Mouse (Mus musculus) thymus, adult 2 months (tissue): ENCODE results near the gene Dpp6. TPM values are rescaled to one million over a fixed set of nuclear protein-coding genes. Genes with fewer than 3 reads are reported as not detected.

Experiments
- DNase-seq: peaks from one replicate; pipeline ENCODE4 v3.0.0; 2021
- H3K27ac ChIP-seq: fragments of 200-500 bp; 2 replicates; pipeline ENCODE4 v1.5.1; 2012; ENCODE audit warnings: low read length, control low read depth; ENCODE audit not compliant: control insufficient read depth, insufficient read depth
- H3K27me3 ChIP-seq: fragments of 200-500 bp; 2 replicates; pipeline ENCODE4 v1.6.1; 2012; ENCODE audit warnings: mild to moderate bottlenecking, low read length, moderate library complexity, mixed read lengths; ENCODE audit not compliant: control insufficient read depth, insufficient read depth
- H3K36me3 ChIP-seq: fragments of 200-500 bp; 2 replicates; pipeline ENCODE4 v1.6.1; 2012; ENCODE audit warnings: mild to moderate bottlenecking, low read length, moderate library complexity; ENCODE audit not compliant: control insufficient read depth, insufficient read depth
- H3K4me1 ChIP-seq: fragments of 200-500 bp; replicated peaks from 2 replicates; pipeline ENCODE4 v1.6.1; 2012; ENCODE audit warnings: low read length; ENCODE audit not compliant: control insufficient read depth, insufficient read depth
- H3K4me3 ChIP-seq: fragments of 200-500 bp; 2 replicates; pipeline ENCODE4 v1.5.1; 2012; ENCODE audit warnings: mild to moderate bottlenecking, low read length, control low read depth, moderate library complexity; ENCODE audit not compliant: control insufficient read depth, insufficient read depth
- CTCF ChIP-seq: fragments of 200-500 bp; IDR thresholded peaks from 2 replicates; pipeline ENCODE4 v1.5.1; 2012; ENCODE audit warnings: mild to moderate bottlenecking, control low read depth, low read length, moderate library complexity, borderline replicate concordance; ENCODE audit not compliant: control insufficient read depth, poor library complexity, insufficient read depth; ENCODE audit errors: extremely low read depth
- POLR2A ChIP-seq: fragments of 200-500 bp; IDR thresholded peaks from 2 replicates; pipeline ENCODE4 v1.6.1; 2012; ENCODE audit warnings: mild to moderate bottlenecking, low read length, control low read depth, moderate library complexity; ENCODE audit not compliant: control insufficient read depth, poor library complexity, insufficient read depth; ENCODE audit errors: extremely low read depth
- WGBS: fragments of 180-500 bp; shearing (Covaris S2); methylation state at CpG from one replicate; pipeline ENCODE4 v1.1.7; 2018; 5-methylcytosine and 5-hydroxymethylcytosine counted together
- polyA plus RNA-seq: library from polyadenylated mRNA; depleted of rRNA; stranded (reverse); fragments of >200 nt; gene quantifications from 2 replicates; pipeline ENCODE4 v1.2.3, GENCODE M21; 2012

Dpp6 gene
- polyA plus RNA-seq, 1 experiment = 4.8 TPM

GRCm38 (mm10) chr5:27029784-27030183, 212.8 kb downstream of the Dpp6 start:
- TF ChIP-seq POLR2A = no peak
- no peak for TF ChIP-seq CTCF
- H3K27me3 ChIP-seq = no peaks in the 10 kb centered on the region
- no peak overlapping the region for H3K4me3 ChIP-seq
- H3K4me1 ChIP-seq = no peaks in the 10 kb centered on the region
- WGBS = 19% methylated on average over 5 of the region's 5 CpGs
- no peak overlapping the region for H3K27ac ChIP-seq
- no peaks in the 10 kb centered on the region for H3K36me3 ChIP-seq
- no peak for DNase-seq

GRCm38 (mm10) chr5:27034858-27035257, 217.9 kb downstream of the Dpp6 start:
- Histone ChIP-seq H3K4me1 (no peaks in the 10 kb centered on the region), H3K4me3 (no peak overlapping the region), H3K27me3 (no peaks in the 10 kb centered on the region), H3K27ac (no peak overlapping the region), H3K36me3 (no peaks in the 10 kb centered on the region)
- DNase-seq = no peak
- no peak for TF ChIP-seq CTCF
- no peak for TF ChIP-seq POLR2A
- 75% methylated on average over 4 of the region's 4 CpGs for WGBS

- H3K4me1 ChIP-seq = no peaks in the 10 kb centered on the region
- no peak overlapping the region for H3K4me3 ChIP-seq
- no peak for DNase-seq
- TF ChIP-seq CTCF (no peak), POLR2A (no peak)
- 51% methylated on average over 1 of the region's 1 CpGs for WGBS
- no peaks in the 10 kb centered on the region for H3K36me3 ChIP-seq
- H3K27ac ChIP-seq = no peak overlapping the region
- H3K27me3 ChIP-seq = no peaks in the 10 kb centered on the region
These were observed 218.3 kb downstream of the Dpp6 start for GRCm38 (mm10) chr5:27035291-27035690.

GRCm38 (mm10) chr5:27035891-27036290, 218.9 kb downstream of the Dpp6 start:
- DNase-seq = no peak
- Histone ChIP-seq H3K4me1 (no peaks in the 10 kb centered on the region), H3K27me3 (no peaks in the 10 kb centered on the region), H3K27ac (no peak overlapping the region), H3K36me3 (no peaks in the 10 kb centered on the region), H3K4me3 (no peak overlapping the region)
- TF ChIP-seq CTCF = no peak
- no peak for TF ChIP-seq POLR2A
- WGBS = 29% methylated on average over 2 of the region's 2 CpGs

- Histone ChIP-seq H3K4me3 (no peak overlapping the region), H3K4me1 (no peaks in the 10 kb centered on the region), H3K27me3 (no peaks in the 10 kb centered on the region), H3K27ac (no peak overlapping the region), H3K36me3 (no peaks in the 10 kb centered on the region)
- whole genome bisulfite sequencing = 61% methylated on average over 5 of the region's 5 CpGs
- DNase-seq = no peak
- TF ChIP-seq CTCF (no peak), POLR2A (no peak)
These were observed 220.8 kb downstream of the Dpp6 start for GRCm38 (mm10) chr5:27037796-27038195.

- no peak for DNase-seq
- no peak overlapping the region for H3K27ac ChIP-seq
- TF ChIP-seq POLR2A (no peak), CTCF (no peak)
- H3K4me1 ChIP-seq = no peaks in the 10 kb centered on the region
- 34% methylated on average over 7 of the region's 7 CpGs for WGBS
- no peaks in the 10 kb centered on the region for H3K27me3 ChIP-seq
- no peaks in the 10 kb centered on the region for H3K36me3 ChIP-seq
- no peak overlapping the region for H3K4me3 ChIP-seq
These were observed 231.2 kb downstream of the Dpp6 start for GRCm38 (mm10) chr5:27048167-27048566.

GRCm38 (mm10) chr5:27048926-27049325, 231.9 kb downstream of the Dpp6 start:
- no peak for DNase-seq
- Histone ChIP-seq H3K4me3 (no peak overlapping the region), H3K27ac (no peak overlapping the region), H3K4me1 (no peaks in the 10 kb centered on the region), H3K27me3 (no peaks in the 10 kb centered on the region), H3K36me3 (no peaks in the 10 kb centered on the region)
- TF ChIP-seq POLR2A = no peak
- TF ChIP-seq CTCF = no peak
- WGBS = 12% methylated on average over 9 of the region's 9 CpGs
